Mouse (Mus musculus): ENCODE results near the gene 2610042L04Rik. TPM values are rescaled to one million over a fixed set of nuclear protein-coding genes. Genes with fewer than 3 reads are reported as not detected.
"Not testable (repeated sequence)": the region's sequence is repeated elsewhere in the genome, so short reads cannot be mapped to it uniquely, and the experiment has no call there.

The 2610042L04Rik gene
- total RNA-seq (2014; rRNA removed) (7.0 and 8.5 TPM in 2 replicates), polyA plus RNA-seq (2015; fragmentation: Nextera tagmentation; extraction: Ambion mirVana) (9.1 and 12.6 TPM in 2 replicates)

GRCm38 (mm10) chr14:4334476-4335080, at the start of gene 2610042L04Rik:
TSS of gene 2610042L04Rik (plus strand) at chr14:4334763.
- not testable (repeated sequence) for H3K9me3 ChIP-seq (ENCODE audit: low read length); H3K27me3 ChIP-seq (ENCODE audit: insufficient read depth, low read length); ATAC-seq; H3K4me1 ChIP-seq (ENCODE audit: insufficient read depth); H3K36me3 ChIP-seq (ENCODE audit: insufficient read depth); H3K27ac ChIP-seq (ENCODE audit: low read depth, low read length)
- H3K4me3 ChIP-seq (ENCODE audit: low read depth, low read length), result peak within 1 kb of the TSS; percentile 41
- peak; percentile 21 for DNase-seq
- H3K9ac ChIP-seq, result peak within 1 kb of the TSS; percentile 59
- H3K4me2 ChIP-seq (ENCODE audit: low read depth), result peak within 1 kb of the TSS; percentile 58
- 2% methylated on average over 20 of the region's 48 CpGs for WGBS

DNA sequence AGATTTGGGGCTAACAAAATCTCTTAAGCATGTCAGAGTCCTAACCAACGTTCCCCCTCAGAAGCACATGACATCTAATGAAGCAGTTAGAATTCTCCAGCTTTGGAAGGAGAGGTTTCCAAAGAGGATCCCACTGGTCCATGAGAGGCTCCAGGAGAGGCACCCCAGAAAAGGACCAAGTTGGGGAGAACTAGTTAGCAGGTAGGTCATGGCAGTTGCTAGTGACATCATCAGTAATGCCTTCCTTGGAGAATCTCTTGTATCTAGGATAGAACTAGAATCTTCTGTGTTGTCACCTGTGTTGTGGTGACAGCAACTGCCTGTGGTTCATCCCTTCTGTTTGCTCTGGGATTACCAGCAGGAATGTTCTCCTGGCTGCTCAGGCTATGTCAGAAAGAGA, 17.6 kb upstream of the 2610042L04Rik start, which contains the start of gene Gm3149:
Gene Gm3149, plus strand, starts transcription at position 301 of the 400 bp plus-strand sequence.
- not testable (repeated sequence) for H3K36me3 ChIP-seq (ENCODE audit: insufficient read depth); H3K4me2 ChIP-seq (ENCODE audit: low read depth); DNase-seq; H3K27ac ChIP-seq (ENCODE audit: low read depth, low read length); H3K27me3 ChIP-seq (ENCODE audit: insufficient read depth, low read length); ATAC-seq; H3K9ac ChIP-seq; H3K9me3 ChIP-seq (ENCODE audit: low read length); H3K4me3 ChIP-seq (ENCODE audit: low read depth, low read length); H3K4me1 ChIP-seq (ENCODE audit: insufficient read depth)
- WGBS, result no CpG with 5 or more reads among the region's 1 CpGs

DNA sequence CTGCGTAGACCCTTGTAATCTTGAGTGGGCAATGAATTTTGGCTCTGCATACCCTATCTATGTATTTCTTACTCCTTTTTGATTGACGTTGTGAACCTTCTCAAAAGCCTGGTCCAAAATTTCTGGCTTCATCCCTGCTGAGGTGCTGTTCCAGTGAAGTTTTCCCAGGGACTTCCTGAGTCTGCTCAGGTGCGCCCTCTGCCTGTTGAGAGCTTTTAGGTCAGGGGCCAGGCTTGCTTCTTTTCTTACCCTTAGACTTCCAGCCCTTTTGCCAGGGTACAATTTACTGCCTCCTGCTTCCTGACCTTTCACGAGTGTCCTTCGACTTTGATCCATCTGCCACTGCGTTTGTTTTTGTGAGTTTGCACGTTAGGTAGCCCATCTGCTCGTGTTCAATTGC, 943 bp downstream of the 2610042L04Rik start:
- not testable (repeated sequence) for H3K27me3 ChIP-seq (ENCODE audit: insufficient read depth, low read length); H3K4me3 ChIP-seq (ENCODE audit: low read depth, low read length); H3K4me2 ChIP-seq (ENCODE audit: low read depth); H3K9ac ChIP-seq; H3K36me3 ChIP-seq (ENCODE audit: insufficient read depth); ATAC-seq; DNase-seq; H3K27ac ChIP-seq (ENCODE audit: low read depth, low read length); H3K9me3 ChIP-seq (ENCODE audit: low read length); H3K4me1 ChIP-seq (ENCODE audit: insufficient read depth)
- WGBS, result 5% methylated on average over 6 of the region's 8 CpGs
- peak; percentile 52 for TF ChIP-seq CTCF (IDR thresholded peaks at IDR 0.05; ENCODE audit: low read depth)

DNA sequence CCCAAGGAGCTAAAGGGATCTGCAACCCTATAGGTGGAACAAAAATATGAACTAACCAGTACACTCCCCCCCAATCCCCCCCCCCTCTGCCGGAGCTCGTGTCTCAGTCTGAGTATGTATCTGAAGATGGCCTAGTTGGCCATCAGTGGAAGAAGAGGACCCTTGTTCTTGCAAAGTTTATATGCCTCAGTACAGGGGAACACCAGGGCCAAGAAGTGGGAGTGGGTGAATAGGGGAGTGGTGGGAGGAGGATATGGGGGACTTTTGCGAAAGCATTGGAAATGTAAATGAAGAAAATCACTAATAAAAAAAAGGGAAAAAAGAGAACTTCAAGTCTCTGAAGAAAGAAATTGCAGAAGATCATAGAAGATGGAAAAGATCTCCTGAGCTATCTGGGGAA, 34.4 kb downstream of the 2610042L04Rik start:
- not testable (repeated sequence) for DNase-seq; H3K4me2 ChIP-seq (ENCODE audit: low read depth); H3K9me3 ChIP-seq (ENCODE audit: low read length); H3K4me3 ChIP-seq (ENCODE audit: low read depth, low read length); H3K4me1 ChIP-seq (ENCODE audit: insufficient read depth); H3K9ac ChIP-seq; H3K27me3 ChIP-seq (ENCODE audit: insufficient read depth, low read length); H3K27ac ChIP-seq (ENCODE audit: low read depth, low read length); ATAC-seq; H3K36me3 ChIP-seq (ENCODE audit: insufficient read depth)
- whole genome bisulfite sequencing, result 92% methylated on average over 3 of the region's 3 CpGs

GRCm38 (mm10) chr14:4369691-4370090, 35.1 kb downstream of the 2610042L04Rik start:
- not testable (repeated sequence) for H3K36me3 ChIP-seq (ENCODE audit: insufficient read depth); ATAC-seq; H3K27ac ChIP-seq (ENCODE audit: low read depth, low read length); H3K9ac ChIP-seq; H3K27me3 ChIP-seq (ENCODE audit: insufficient read depth, low read length); DNase-seq; H3K4me2 ChIP-seq (ENCODE audit: low read depth); H3K9me3 ChIP-seq (ENCODE audit: low read length); H3K4me3 ChIP-seq (ENCODE audit: low read depth, low read length); H3K4me1 ChIP-seq (ENCODE audit: insufficient read depth)
- WGBS, result 83% methylated on average over 3 of the region's 3 CpGs

GRCm38 (mm10) chr14:4377871-4378270, 43.3 kb downstream of the 2610042L04Rik start:
- not testable (repeated sequence) for H3K36me3 ChIP-seq (ENCODE audit: insufficient read depth); H3K27ac ChIP-seq (ENCODE audit: low read depth, low read length); DNase-seq; H3K9ac ChIP-seq; ATAC-seq; H3K4me1 ChIP-seq (ENCODE audit: insufficient read depth); H3K9me3 ChIP-seq (ENCODE audit: low read length); H3K4me2 ChIP-seq (ENCODE audit: low read depth); H3K27me3 ChIP-seq (ENCODE audit: insufficient read depth, low read length); H3K4me3 ChIP-seq (ENCODE audit: low read depth, low read length)

DNA sequence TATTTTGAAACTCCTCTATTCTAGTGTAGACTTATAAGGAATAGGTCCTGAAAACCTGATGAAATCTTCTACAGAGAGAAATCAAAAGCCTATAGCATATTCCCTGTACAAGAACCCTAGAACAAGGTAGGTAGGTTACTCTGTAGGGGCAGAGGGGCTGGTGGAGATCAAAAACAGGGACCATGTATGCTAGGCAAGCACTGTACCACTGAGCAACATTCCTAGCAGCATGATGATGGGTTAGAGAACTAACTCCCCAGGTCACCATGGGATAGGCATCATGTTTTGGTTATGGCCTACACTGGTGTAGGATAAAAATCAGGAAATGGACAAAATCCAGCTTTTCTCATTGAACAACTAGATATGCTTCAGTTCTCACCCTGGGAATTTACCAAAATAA, 51.0 kb downstream of the 2610042L04Rik start:
- H3K27me3 ChIP-seq (ENCODE audit: insufficient read depth, low read length); H3K9ac ChIP-seq; ATAC-seq; H3K27ac ChIP-seq (ENCODE audit: low read depth, low read length); DNase-seq; H3K4me2 ChIP-seq (ENCODE audit: low read depth); H3K36me3 ChIP-seq (ENCODE audit: insufficient read depth); H3K4me3 ChIP-seq (ENCODE audit: low read depth, low read length); H3K9me3 ChIP-seq (ENCODE audit: low read length); H3K4me1 ChIP-seq (ENCODE audit: insufficient read depth): not testable (repeated sequence)

GRCm38 (mm10) chr14:4392841-4393530, 58.4 kb downstream of the 2610042L04Rik start:
- H3K36me3 ChIP-seq (ENCODE audit: insufficient read depth); H3K9ac ChIP-seq; H3K27me3 ChIP-seq (ENCODE audit: insufficient read depth, low read length); H3K4me2 ChIP-seq (ENCODE audit: low read depth); DNase-seq; H3K9me3 ChIP-seq (ENCODE audit: low read length); H3K27ac ChIP-seq (ENCODE audit: low read depth, low read length); ATAC-seq; H3K4me3 ChIP-seq (ENCODE audit: low read depth, low read length); H3K4me1 ChIP-seq (ENCODE audit: insufficient read depth): not testable (repeated sequence)
- WGBS, result 82% methylated on average over 2 of the region's 6 CpGs

- 67% methylated on average over 1 of the region's 3 CpGs for WGBS
- not testable (repeated sequence) for H3K27ac ChIP-seq (ENCODE audit: low read depth, low read length); H3K36me3 ChIP-seq (ENCODE audit: insufficient read depth); H3K9ac ChIP-seq; H3K4me3 ChIP-seq (ENCODE audit: low read depth, low read length); H3K4me1 ChIP-seq (ENCODE audit: insufficient read depth); ATAC-seq; DNase-seq; H3K27me3 ChIP-seq (ENCODE audit: insufficient read depth, low read length); H3K4me2 ChIP-seq (ENCODE audit: low read depth); H3K9me3 ChIP-seq (ENCODE audit: low read length)
Measured at GRCm38 (mm10) chr14:4397226-4397625, 62.7 kb downstream of the 2610042L04Rik start, which contains the start of gene Gm3159. TSS of gene Gm3159 (plus strand) at chr14:4397526.

- DNase-seq; H3K27ac ChIP-seq (ENCODE audit: low read depth, low read length); H3K4me3 ChIP-seq (ENCODE audit: low read depth, low read length); H3K36me3 ChIP-seq (ENCODE audit: insufficient read depth); H3K4me2 ChIP-seq (ENCODE audit: low read depth); H3K9ac ChIP-seq; H3K4me1 ChIP-seq (ENCODE audit: insufficient read depth); H3K27me3 ChIP-seq (ENCODE audit: insufficient read depth, low read length); H3K9me3 ChIP-seq (ENCODE audit: low read length); ATAC-seq: not testable (repeated sequence)
Measured at GRCm38 (mm10) chr14:4398624-4399023, 64.1 kb downstream of the 2610042L04Rik start.

All from forebrain, postnatal 0 days (tissue).